Mouse (Mus musculus): Measurements from ENCODE around the gene Fgd3. TPM values are rescaled to one million over a fixed set of nuclear protein-coding genes. Genes with fewer than 3 reads are reported as not detected.

The Fgd3 gene
- total RNA-seq (2021): under 1 TPM; 0.87 to 0.99 TPM
- long read RNA-seq, experiment 1: 0 reads
- long read RNA-seq, experiment 2: 0 reads

DNA sequence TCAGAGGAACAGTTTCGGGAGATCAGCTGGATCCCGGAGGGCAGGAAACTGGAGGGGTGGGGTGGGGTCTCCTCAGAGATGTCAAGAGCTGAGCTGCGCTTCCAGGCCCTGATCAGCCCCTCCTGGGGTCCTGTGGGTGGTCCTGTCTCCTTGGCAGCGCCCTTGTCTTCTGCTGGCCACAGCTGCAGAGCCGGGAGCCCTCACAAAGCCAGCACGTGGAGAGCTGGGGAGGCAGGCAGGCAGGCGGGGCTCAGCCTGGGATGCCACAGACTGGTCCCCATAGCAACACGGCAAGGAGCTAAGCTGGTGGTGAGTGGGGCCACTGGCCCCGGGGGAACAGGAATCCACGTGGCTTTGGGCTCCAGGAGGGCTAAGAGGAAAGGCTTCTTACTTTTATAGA, at the start of gene Fgd3:
Gene Fgd3, minus strand, starts transcription at position 272 of the 400 bp plus-strand sequence.
- no peak for DNase-seq
- intact Hi-C loops (cut with DNase I): loop anchor here (10.0 kb wide), 1 partner anchor 325 kb away; no protein-coding TSS in a partner anchor

DNA sequence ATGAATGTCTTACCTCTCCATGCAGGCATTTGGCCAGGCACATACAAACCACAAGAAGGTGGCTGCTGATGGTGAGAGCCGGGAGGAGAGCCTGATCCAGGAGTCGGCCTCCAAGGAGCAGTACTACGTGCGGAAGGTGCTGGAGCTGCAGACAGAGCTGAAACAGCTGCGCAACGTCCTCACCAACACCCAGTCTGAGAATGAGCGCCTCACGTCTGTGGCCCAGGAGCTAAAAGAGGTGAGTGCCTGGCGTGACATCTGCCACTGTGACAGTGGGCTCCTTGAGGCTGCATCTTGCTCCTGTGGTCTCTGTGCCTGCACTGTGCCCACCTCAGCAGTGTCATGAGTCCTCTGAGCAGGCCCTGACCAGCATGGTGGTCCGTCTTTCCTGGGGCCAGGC, 49.3 kb upstream of the Fgd3 start:
- intact Hi-C loops (cut with DNase I): no loop called here
- no peak for DNase-seq

DNA sequence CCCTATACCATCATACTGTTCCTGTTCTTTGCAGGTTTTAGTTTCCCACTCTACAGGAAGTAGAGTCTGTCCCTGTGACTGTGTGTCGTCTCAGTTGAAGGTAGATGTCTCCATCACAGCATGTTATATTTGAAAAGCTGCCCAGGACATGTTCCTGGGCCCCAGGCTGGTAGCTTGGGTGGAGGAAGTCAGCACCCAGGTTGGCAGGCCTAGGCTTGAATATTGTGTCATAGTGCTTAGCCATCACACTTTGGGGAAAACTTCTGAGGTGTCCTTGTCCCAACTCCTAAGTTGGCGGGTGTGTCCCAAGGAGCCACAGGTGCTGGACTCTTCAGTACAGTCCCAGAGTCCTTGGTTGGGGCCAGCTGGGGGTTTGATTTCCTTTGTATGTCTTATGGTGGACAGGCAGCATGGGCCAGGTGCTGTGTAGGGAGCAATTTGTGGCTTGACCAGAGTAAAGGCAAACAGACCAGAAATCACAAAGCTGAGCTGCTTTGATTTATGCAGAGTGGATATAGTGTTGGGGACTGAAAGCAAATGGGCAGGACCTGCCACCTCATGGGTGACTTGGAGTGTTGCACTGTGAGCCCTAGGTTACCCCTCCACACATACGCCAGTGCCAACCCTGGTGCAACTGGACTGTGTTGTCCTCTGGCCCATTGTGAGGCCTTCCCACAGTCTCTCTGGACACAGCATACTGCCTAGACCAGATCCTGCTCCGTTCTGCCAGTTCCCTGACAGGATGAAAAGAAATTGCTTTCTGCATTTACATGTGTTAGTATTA, 47.7 kb upstream of the Fgd3 start:
- DNase-seq: no peak
- intact Hi-C loops (cut with DNase I): no loop called here

DNA sequence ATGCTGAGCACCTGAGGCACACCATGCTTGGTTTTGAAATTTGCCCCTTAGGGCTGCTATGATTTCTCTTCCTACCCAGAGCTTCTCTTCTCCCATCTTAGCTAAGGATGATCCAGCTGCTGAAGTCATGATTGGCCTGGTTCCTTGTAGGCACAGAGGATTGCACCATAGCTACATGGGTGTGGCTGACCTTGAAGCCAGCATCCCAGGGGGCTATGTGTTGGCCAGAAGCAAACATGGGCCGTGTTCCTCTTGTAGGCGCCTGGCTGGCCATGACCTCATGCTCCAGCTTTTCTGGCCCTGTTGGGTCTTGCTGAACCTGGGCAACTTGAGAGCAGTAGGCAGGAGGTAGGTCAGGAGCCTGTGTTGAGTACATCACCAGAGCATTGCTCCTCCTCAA, 44.6 kb upstream of the Fgd3 start:
- intact Hi-C loops (cut with DNase I): no loop called here
- peak; percentile 65 to 84 for DNase-seq

GRCm38 (mm10) chr13:49362804-49363203, 42.7 kb upstream of the Fgd3 start:
- intact Hi-C loops (cut with DNase I): no loop called here
- no peak for DNase-seq

DNA sequence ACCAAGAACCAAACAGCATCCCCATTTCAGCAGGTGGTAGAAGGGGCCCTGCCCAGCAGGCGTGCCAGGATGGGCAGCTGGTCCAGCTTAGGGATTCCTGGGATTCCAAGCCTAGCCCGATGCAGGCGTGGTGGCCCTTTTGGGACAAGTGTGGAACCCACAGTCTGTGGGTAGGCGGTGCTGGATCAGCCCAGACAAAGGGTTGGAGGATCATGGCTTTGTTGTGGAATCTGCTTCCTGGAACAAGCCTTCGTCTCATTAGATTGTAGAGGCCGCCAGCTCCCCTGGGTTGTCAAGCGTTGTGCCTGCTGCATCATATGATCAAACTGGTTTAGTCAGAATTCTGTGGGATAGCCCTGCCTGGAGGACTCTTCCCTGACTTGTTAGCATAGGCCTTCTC, 42.3 kb upstream of the Fgd3 start:
- intact Hi-C loops (cut with DNase I): no loop called here
- no peak for DNase-seq

- intact Hi-C loops (cut with DNase I): no loop called here
- no peak for DNase-seq
Observed at GRCm38 (mm10) chr13:49360906-49361406, 40.8 kb upstream of the Fgd3 start.

- intact Hi-C loops (cut with DNase I): no loop called here
- no peak for DNase-seq
Observed at GRCm38 (mm10) chr13:49358184-49358583, 38.1 kb upstream of the Fgd3 start.

- no peak for DNase-seq
- intact Hi-C loops (cut with DNase I): no loop called here
Observed at GRCm38 (mm10) chr13:49357367-49358026, 37.4 kb upstream of the Fgd3 start.

DNA sequence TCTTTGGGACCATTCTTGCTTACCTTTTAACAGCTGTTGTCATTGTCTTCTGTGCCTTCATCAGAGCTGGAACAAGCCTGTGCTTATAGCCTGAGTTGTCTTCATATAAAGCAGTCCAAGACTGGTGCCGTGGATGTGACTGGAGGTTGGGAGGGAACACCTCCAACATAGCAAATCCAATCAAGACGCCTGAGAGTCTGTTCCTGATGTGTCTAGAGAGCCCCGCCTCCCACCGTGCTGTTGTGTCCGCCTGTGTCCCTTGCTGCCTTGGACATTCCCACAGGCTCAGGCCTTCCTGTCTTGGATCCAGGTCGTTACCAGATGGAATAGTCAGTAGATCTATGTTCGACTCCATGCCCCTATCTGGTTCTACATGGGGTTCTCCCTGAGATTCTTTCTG, 36.0 kb upstream of the Fgd3 start:
- intact Hi-C loops (cut with DNase I): no loop called here
- no peak for DNase-seq

- DNase-seq: no peak
- intact Hi-C loops (cut with DNase I): no loop called here
Observed at GRCm38 (mm10) chr13:49355461-49356061, 35.5 kb upstream of the Fgd3 start.

- intact Hi-C loops (cut with DNase I): no loop called here
- no peak for DNase-seq
Observed at GRCm38 (mm10) chr13:49353991-49354507, 33.9 kb upstream of the Fgd3 start.

- DNase-seq: no peak
- intact Hi-C loops (cut with DNase I): no loop called here
Observed at GRCm38 (mm10) chr13:49353422-49353821, 33.3 kb upstream of the Fgd3 start.

DNA sequence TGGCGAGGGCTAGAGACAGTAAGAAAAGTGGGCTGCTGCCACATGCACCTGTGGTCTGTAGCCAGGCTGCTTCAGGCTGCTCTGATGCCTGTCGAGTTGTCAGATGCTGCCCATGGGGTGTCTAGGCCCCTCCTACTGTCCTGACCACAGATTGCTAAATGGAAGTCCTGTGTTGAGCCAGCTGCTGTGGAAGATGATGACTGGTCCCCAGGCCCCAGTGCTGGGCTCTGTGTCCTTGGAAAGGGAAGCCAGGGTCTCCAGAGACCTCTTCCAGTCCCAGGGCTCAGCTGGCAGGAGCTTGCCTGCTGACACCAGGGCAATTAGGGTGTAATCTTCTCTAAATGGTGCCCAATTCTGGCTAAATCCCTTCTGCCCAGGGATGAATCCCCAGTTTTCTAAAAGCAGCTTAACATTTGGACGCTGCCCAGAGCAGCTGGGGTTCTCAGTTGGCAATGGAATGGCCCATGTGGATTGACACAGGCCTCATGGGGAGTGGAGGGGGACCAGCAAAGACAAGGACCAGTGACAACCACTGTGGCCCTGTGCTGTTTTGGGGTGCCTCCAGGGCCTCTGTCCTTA, 32.6 kb upstream of the Fgd3 start:
- intact Hi-C loops (cut with DNase I): no loop called here
- DNase-seq: peak; percentile 37 to 47

DNA sequence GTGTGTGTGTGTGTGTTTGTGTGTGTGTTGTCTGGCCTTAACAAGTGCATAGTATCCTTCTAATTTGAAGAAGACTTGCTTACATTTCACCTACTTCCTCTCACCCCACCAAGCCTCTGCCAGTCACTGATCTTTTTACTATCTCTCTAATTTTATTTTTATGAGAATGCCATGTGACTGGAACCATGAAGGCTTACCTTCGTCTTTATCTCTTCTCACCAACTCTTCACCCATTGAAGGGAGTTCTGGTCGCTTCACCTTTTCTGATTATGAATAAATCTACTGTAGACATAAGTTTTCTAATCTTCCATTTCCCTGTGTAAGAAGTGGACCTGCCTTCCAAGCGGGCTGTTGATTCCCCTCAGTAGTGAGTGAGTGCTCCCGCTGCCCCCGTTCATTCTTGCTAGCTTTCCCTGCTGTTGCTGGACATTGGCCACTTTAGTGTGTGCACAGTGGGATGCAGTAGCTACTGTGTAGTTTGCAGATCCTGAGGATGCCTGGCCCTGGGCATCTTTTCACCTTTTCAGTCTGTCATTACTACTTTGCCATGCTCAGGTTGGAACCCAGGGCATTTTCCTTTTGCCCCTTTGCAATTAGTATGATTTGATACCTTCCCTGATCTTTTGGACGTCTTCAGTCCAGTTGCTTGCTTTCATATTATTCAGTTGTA, 29.9 kb upstream of the Fgd3 start:
- DNase-seq: no peak

GRCm38 (mm10) chr13:49349335-49349734, 29.2 kb upstream of the Fgd3 start:
- DNase-seq: no peak
- intact Hi-C loops (cut with DNase I): no loop called here

More for the DNA sequence above, 29.9 kb upstream of the Fgd3 start:
- intact Hi-C loops (cut with DNase I): no loop called here

DNA sequence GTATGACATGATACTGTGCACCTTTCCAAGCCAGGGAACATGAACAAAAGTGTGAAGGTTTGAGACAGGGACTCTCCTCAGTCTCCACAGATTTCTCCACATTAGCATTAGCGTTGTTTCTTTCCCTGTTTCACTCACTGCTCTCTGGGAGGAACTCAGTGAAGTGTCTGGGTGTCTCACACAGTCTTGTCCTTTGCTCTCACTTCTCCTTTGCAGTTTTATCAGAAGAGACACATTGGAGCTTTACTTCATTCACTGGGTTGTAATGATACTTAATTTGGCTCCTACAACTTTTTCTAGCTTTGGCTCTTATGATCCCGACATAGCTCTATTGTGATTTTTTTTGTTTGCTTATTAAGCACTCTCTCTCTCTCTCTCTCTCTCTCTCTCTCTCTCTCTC, 28.4 kb upstream of the Fgd3 start:
- intact Hi-C loops (cut with DNase I): no loop called here
- DNase-seq: no peak

GRCm38 (mm10) chr13:49345476-49345875, 25.4 kb upstream of the Fgd3 start:
- intact Hi-C loops (cut with DNase I): no loop called here
- peak; percentile 52 to 68 for DNase-seq

DNA sequence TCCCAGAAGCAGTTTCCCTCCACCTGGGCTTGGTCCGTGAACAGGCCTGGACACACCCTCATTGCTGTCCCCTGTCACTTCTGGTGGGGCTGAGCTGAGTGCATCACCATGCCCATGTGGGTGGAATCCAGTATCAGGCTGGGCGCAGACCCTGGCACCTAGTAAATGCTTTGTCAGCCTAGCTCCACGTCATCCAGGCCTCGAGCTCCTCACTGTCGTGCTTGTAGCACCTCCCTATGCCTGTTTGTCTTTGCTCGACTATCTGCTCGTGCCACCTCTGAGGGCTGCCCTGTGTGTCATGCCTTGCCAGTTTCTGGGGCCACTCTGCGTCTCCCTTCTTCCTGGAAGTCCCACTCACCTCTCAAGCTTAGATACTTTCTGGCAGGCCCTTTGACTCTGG, 24.5 kb upstream of the Fgd3 start:
- no peak for DNase-seq
- intact Hi-C loops (cut with DNase I): loop anchor here (5.0 kb wide), 1 partner anchor 308 kb away; the partner anchor contains the start of genes Cenpp and Nol8

GRCm38 (mm10) chr13:49342723-49343100, 22.6 kb upstream of the Fgd3 start:
- DNase-seq: no peak
- intact Hi-C loops (cut with DNase I): loop anchor here (5.0 kb wide), 1 partner anchor 310 kb away; the partner anchor contains the start of genes Cenpp and Nol8

Data from gastrocnemius, postnatal 36 days (tissue).